Mouse (Mus musculus) spleen, adult 2 months (tissue): Measurements from ENCODE around the gene Olfr749.

ENCODE experiments used
- CTCF ChIP-seq: fragments of 200-500 bp; IDR thresholded peaks from 2 replicates; pipeline ENCODE4 v1.5.1; 2011; ENCODE audit warnings: mild to moderate bottlenecking, inconsistent platforms; ENCODE audit not compliant: insufficient read depth, insufficient read length, insufficient replicate concordance; ENCODE audit errors: extremely low read depth
- POLR2A ChIP-seq: fragments of 200-500 bp; IDR thresholded peaks from 2 replicates; pipeline ENCODE4 v1.6.1; 2011; ENCODE audit warnings: low read depth, low read length, inconsistent platforms

GRCm38 (mm10) chr14:50707073-50707472 lies 37.8 kb downstream of the Olfr749 start, which contains the start of gene Olfr748:
- TF ChIP-seq CTCF (no peak), POLR2A (no peak)
